Mouse (Mus musculus): ENCODE measurements at regions not wholly inside any gene's neighbourhood (a gene's known extent, or its start where the extent isn't known, plus 50 kb on each side); places are given as distances from the start of the nearest gene placed in this dataset.

DNA sequence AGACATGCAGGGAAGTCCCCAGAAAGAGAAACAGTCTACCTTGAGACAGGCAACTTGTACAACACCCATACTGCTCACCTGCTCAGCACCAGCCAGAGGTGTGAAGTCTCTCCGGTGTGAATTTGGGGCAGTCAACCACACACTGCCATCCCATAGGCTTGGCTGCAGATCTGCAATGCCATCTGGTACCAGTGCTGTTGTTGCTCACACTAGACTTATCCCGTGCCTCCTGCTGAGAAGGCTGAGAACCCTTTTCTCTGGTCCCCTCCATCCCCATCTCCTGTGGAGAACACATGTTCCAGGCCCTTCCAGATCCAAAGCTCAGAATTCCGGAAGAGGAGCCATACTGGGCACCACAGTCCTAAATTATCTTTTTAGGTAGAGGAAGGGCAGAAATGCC, 71.3 kb downstream of the Ets2 start:
- no peak for DNase-seq (ENCODE audit: low spot score in 2 of 2)

Measured in frontal cortex, postnatal 14 days (tissue).